Comparison of ENCODE assay signal across 10 mouse cellular contexts in the genomic region with DNA sequence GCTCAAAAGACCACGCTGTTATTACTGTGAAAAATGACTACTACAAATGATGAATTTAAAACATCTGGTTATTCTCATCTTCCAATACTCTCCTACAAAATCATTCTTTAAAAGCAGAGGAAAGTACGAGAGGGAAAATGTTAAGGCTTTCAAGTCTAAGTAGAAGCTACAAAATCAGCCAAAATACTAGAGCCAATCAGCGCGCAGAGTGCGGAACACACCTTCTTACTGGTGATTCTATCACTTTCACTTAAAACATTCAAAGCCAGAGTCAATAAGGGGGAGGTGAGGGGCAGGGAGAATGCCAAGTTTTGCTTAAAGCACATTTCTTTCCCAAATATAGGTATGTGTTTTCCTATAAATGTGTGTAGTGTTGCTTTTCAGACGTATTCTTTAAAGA. TPM values are rescaled to one million over a fixed set of nuclear protein-coding genes. Genes with fewer than 3 reads are reported as not detected.
DNase-seq lines count a peak whose midpoint lies in the region; ATAC-seq and TF ChIP-seq lines count a peak whose summit lies in the region.
"Had no signal": no experiment of that assay in that cellular context is flagged by ENCODE, and none has a peak within 500 bp of the region (broad histone marks: within the 10 kb centered on the region; RNA-seq: fewer than 3 reads in every experiment).

No protein-coding gene starts in this region.

- no peak for DNase-seq in lung, embryonic 14.5 days
- no peak for DNase-seq in lung, postnatal 10 days
- DNase-seq in urinary bladder, postnatal 4 days (ENCODE audit: low spot score in 2 of 2) = no peak
- no peak for DNase-seq in cerebellum, adult 11 months
- DNase-seq: lung, postnatal 36 days had no signal

- H3K36me3 ChIP-seq in forebrain, embryonic 15.5 days = no peaks in the 10 kb centered on the region
- H3K36me3 ChIP-seq in forebrain, embryonic 12.5 days (replicated peaks) = no peaks in the 10 kb centered on the region
- H3K36me3 ChIP-seq in lung, embryonic 14.5 days (ENCODE audit: insufficient read depth) = no peaks in the 10 kb centered on the region
- no peaks in the 10 kb centered on the region for H3K36me3 ChIP-seq in hindbrain, embryonic 15.5 days
- no peaks in the 10 kb centered on the region for H3K36me3 ChIP-seq in stomach, embryonic 14.5 days (ENCODE audit: control insufficient read depth, insufficient read depth, low read length)

- no peak overlapping the region for H3K9ac ChIP-seq in forebrain, embryonic 15.5 days (replicated peaks)
- no peak overlapping the region for H3K9ac ChIP-seq in forebrain, embryonic 12.5 days
- no peak overlapping the region for H3K9ac ChIP-seq in lung, embryonic 14.5 days
- H3K9ac ChIP-seq in hindbrain, embryonic 15.5 days = no peak overlapping the region
- H3K9ac ChIP-seq in stomach, embryonic 14.5 days (replicated peaks; ENCODE audit: low read depth, low read length) = no peak overlapping the region

- no peak overlapping the region for H3K27ac ChIP-seq in forebrain, embryonic 15.5 days (replicated peaks)
- H3K27ac ChIP-seq in forebrain, embryonic 12.5 days = no peak overlapping the region
- H3K27ac ChIP-seq in lung, embryonic 14.5 days (ENCODE audit: low read depth) = no peak overlapping the region
- H3K27ac ChIP-seq in hindbrain, embryonic 15.5 days (replicated peaks) = no peak overlapping the region
- H3K27ac ChIP-seq in stomach, embryonic 14.5 days (ENCODE audit: low read length) = no peak overlapping the region

- peak overlapping the region; percentile 68 for H3K4me3 ChIP-seq in forebrain, embryonic 15.5 days
- H3K4me3 ChIP-seq in forebrain, embryonic 12.5 days (replicated peaks) = no peak overlapping the region
- H3K4me3 ChIP-seq in lung, embryonic 14.5 days (ENCODE audit: low read depth, low read length) = 0 out of 2 replicates have a peak overlapping the region, but pooled peaks have one; percentile 67
- H3K4me3 ChIP-seq in hindbrain, embryonic 15.5 days = peak overlapping the region; percentile 74
- peak overlapping the region; percentile 81; the same call in 1 of the 2 replicates for H3K4me3 ChIP-seq in stomach, embryonic 14.5 days (ENCODE audit: low read depth, low read length)

- no peaks in the 10 kb centered on the region for H3K9me3 ChIP-seq in forebrain, embryonic 15.5 days
- no peaks in the 10 kb centered on the region for H3K9me3 ChIP-seq in forebrain, embryonic 12.5 days
- H3K9me3 ChIP-seq in lung, embryonic 14.5 days (ENCODE audit: low read depth, low read length) = no peaks in the 10 kb centered on the region
- no peaks in the 10 kb centered on the region for H3K9me3 ChIP-seq in hindbrain, embryonic 15.5 days
- H3K9me3 ChIP-seq in stomach, embryonic 14.5 days (ENCODE audit: control insufficient read depth, low read depth, low read length) = no peaks in the 10 kb centered on the region

- no peak for ATAC-seq in forebrain, embryonic 15.5 days (replicated peaks)
- ATAC-seq in forebrain, embryonic 12.5 days (ENCODE audit: low FRiP score) = no peak
- no peak for ATAC-seq in lung, embryonic 14.5 days (ENCODE audit: insufficient read depth)
- no peak for ATAC-seq in hindbrain, embryonic 15.5 days (ENCODE audit: low FRiP score, low read depth)
- ATAC-seq in stomach, embryonic 14.5 days (ENCODE audit: insufficient number of reproducible peaks, insufficient read depth, low FRiP score, low read depth) = no peak

- H3K4me2 ChIP-seq in forebrain, embryonic 15.5 days (replicated peaks) = peak overlapping the region; percentile 66
- H3K4me2 ChIP-seq in forebrain, embryonic 12.5 days = no peak overlapping the region
- peak overlapping the region; percentile 59 for H3K4me2 ChIP-seq in lung, embryonic 14.5 days
- peak overlapping the region; percentile 76 for H3K4me2 ChIP-seq in hindbrain, embryonic 15.5 days
- peak overlapping the region; percentile 72 for H3K4me2 ChIP-seq in stomach, embryonic 14.5 days (replicated peaks; ENCODE audit: low read depth, low read length)

- WGBS in forebrain, embryonic 15.5 days = 92% methylated on average over 6 of the region's 6 CpGs
- 91% methylated on average over 6 of the region's 6 CpGs for whole genome bisulfite sequencing in forebrain, embryonic 12.5 days
- WGBS in lung, embryonic 14.5 days = 75% methylated on average over 6 of the region's 6 CpGs
- 89% methylated on average over 6 of the region's 6 CpGs for WGBS in hindbrain, embryonic 15.5 days
- 61% methylated on average over 6 of the region's 6 CpGs for WGBS in stomach, embryonic 14.5 days

- TF ChIP-seq CTCF in lung, embryonic 14.5 days (IDR thresholded peaks at IDR 0.05; ENCODE audit: low read depth) = no peak

- peaks cover 28% of the 10 kb centered on the region for H3K4me1 ChIP-seq in forebrain, embryonic 15.5 days
- peaks cover 12% of the 10 kb centered on the region for H3K4me1 ChIP-seq in forebrain, embryonic 12.5 days
- H3K4me1 ChIP-seq in lung, embryonic 14.5 days (ENCODE audit: insufficient read depth) = 0 out of 2 replicates have a peak, but pooled peaks cover 9% of the 10 kb centered on the region
- H3K4me1 ChIP-seq in hindbrain, embryonic 15.5 days (replicated peaks) = peaks cover 23% of the 10 kb centered on the region
- peaks cover 8% of the 10 kb centered on the region; the same call in 1 of the 2 replicates for H3K4me1 ChIP-seq in stomach, embryonic 14.5 days (ENCODE audit: control insufficient read depth, insufficient read depth, low read length)

- H3K27me3 ChIP-seq in forebrain, embryonic 15.5 days = no peaks in the 10 kb centered on the region
- H3K27me3 ChIP-seq in forebrain, embryonic 12.5 days = no peaks in the 10 kb centered on the region
- no peaks in the 10 kb centered on the region for H3K27me3 ChIP-seq in lung, embryonic 14.5 days (ENCODE audit: insufficient read depth, low read length)
- no peaks in the 10 kb centered on the region for H3K27me3 ChIP-seq in hindbrain, embryonic 15.5 days
- H3K27me3 ChIP-seq in stomach, embryonic 14.5 days (ENCODE audit: control insufficient read depth, insufficient read depth, low read length) = no peaks in the 10 kb centered on the region

RNA-seq across cellular contexts. Expression of gene Arl13b, which starts 1.5 kb away (rescaled TPM):
- polyA plus RNA-seq in forebrain, embryonic 15.5 days (2015; fragmentation: Nextera tagmentation; extraction: Ambion mirVana) = 19.8 and 21.0 TPM in 2 replicates
- 17.1 and 18.8 TPM in 2 replicates for polyA plus RNA-seq in forebrain, embryonic 12.5 days (2016; fragmentation: Nextera tagmentation; extraction: Ambion mirVana)
- 20.0 and 21.4 TPM in 2 replicates for polyA plus RNA-seq in lung, embryonic 14.5 days (2014; fragmentation: Nextera tagmentation; extraction: Ambion mirVana)
- 16.1 and 19.5 TPM in 2 replicates for polyA plus RNA-seq in hindbrain, embryonic 15.5 days (2015; fragmentation: Nextera tagmentation; extraction: Ambion mirVana)
- 20.7 and 24.3 TPM in 2 replicates for polyA plus RNA-seq in stomach, embryonic 14.5 days (2014; fragmentation: Nextera tagmentation; extraction: Ambion mirVana)

RNA-seq across cellular contexts. Expression of gene Pros1, which starts 8.8 kb away (rescaled TPM):
- 7.3 and 8.5 TPM in 2 replicates for polyA plus RNA-seq in forebrain, embryonic 15.5 days (2015; fragmentation: Nextera tagmentation; extraction: Ambion mirVana)
- 13.0 and 13.1 TPM in 2 replicates for polyA plus RNA-seq in forebrain, embryonic 12.5 days (2016; fragmentation: Nextera tagmentation; extraction: Ambion mirVana)
- 59.7 and 60.3 TPM in 2 replicates for polyA plus RNA-seq in lung, embryonic 14.5 days (2014; fragmentation: Nextera tagmentation; extraction: Ambion mirVana)
- polyA plus RNA-seq in hindbrain, embryonic 15.5 days (2015; fragmentation: Nextera tagmentation; extraction: Ambion mirVana) = 10.3 and 10.7 TPM in 2 replicates
- 31.8 and 33.2 TPM in 2 replicates for polyA plus RNA-seq in stomach, embryonic 14.5 days (2014; fragmentation: Nextera tagmentation; extraction: Ambion mirVana)

RNA-seq across cellular contexts. Expression of gene Stx19, which starts 30.9 kb away (rescaled TPM):
- polyA plus RNA-seq in forebrain, embryonic 15.5 days (2015; fragmentation: Nextera tagmentation; extraction: Ambion mirVana) = 0.20 and 0.59 TPM in 2 replicates
- 0.64 TPM in 2 replicates for polyA plus RNA-seq in forebrain, embryonic 12.5 days (2016; fragmentation: Nextera tagmentation; extraction: Ambion mirVana)
- polyA plus RNA-seq in lung, embryonic 14.5 days (2014; fragmentation: Nextera tagmentation; extraction: Ambion mirVana) = 2.4 TPM in 2 replicates
- polyA plus RNA-seq in hindbrain, embryonic 15.5 days (2015; fragmentation: Nextera tagmentation; extraction: Ambion mirVana) = 0.43 and 0.57 TPM in 2 replicates
- polyA plus RNA-seq in stomach, embryonic 14.5 days (2014; fragmentation: Nextera tagmentation; extraction: Ambion mirVana) = 5.6 TPM in 2 replicates
- polyA plus RNA-seq: frontal cortex, adult 2 months had no signal

RNA-seq across cellular contexts. Expression of gene Nsun3, which starts 58.7 kb away (rescaled TPM):
- polyA plus RNA-seq in forebrain, embryonic 15.5 days (2015; fragmentation: Nextera tagmentation; extraction: Ambion mirVana) = 10.7 and 13.4 TPM in 2 replicates
- 12.5 and 12.6 TPM in 2 replicates for polyA plus RNA-seq in forebrain, embryonic 12.5 days (2016; fragmentation: Nextera tagmentation; extraction: Ambion mirVana)
- polyA plus RNA-seq in lung, embryonic 14.5 days (2014; fragmentation: Nextera tagmentation; extraction: Ambion mirVana) = 8.8 and 9.8 TPM in 2 replicates
- 8.8 and 9.2 TPM in 2 replicates for polyA plus RNA-seq in hindbrain, embryonic 15.5 days (2015; fragmentation: Nextera tagmentation; extraction: Ambion mirVana)
- 10.0 and 10.7 TPM in 2 replicates for polyA plus RNA-seq in stomach, embryonic 14.5 days (2014; fragmentation: Nextera tagmentation; extraction: Ambion mirVana)
